Mouse (Mus musculus): ENCODE measurements at regions not wholly inside any gene's neighbourhood (a gene's known extent, or its start where the extent isn't known, plus 50 kb on each side); places are given as distances from the start of the nearest gene placed in this dataset.
"Not testable (repeated sequence)": the region's sequence is repeated elsewhere in the genome, so short reads cannot be mapped to it uniquely, and the experiment has no call there.

DNA sequence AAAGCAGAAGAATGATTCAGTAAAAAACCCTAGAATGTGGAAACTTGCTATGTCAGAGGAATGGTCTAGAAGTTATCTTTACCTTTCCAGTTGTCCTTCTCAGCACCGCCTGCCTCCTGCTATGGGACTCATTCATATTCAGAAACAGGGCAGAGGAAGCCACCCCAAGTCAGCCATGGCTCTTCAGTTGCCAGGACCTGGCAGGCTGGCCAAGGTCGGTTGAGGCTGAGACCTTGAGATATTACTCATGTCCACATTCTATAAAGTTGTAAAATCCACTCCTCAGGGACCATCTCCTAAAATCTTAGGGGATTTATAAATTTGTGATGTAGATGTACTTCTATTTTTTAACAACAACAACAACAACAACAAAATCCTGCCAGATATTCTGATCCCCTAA, 580.7 kb upstream of the Klhl29 start:
- DNase-seq (ENCODE audit: low spot score): no peak

DNA sequence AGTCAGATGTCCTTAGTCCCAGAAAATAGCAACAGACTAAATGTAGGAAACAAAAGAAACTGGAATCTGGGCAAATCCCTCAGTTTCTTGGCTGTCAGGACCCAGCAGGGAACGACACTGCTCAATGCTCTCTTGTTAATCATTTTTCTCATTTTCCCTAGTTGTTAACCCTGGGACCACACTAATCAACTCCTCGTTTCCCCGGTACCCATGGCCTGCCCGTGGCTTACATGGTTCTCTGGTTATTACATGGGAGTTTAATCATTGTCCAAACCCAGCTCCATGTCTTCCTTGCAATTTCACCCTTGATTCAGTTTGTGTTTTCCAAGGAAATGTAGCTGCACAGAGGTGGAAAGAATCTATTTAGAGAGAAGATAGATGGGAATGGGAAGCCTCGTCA, 580.1 kb upstream of the Klhl29 start:
- no peak for DNase-seq (ENCODE audit: low spot score)

DNA sequence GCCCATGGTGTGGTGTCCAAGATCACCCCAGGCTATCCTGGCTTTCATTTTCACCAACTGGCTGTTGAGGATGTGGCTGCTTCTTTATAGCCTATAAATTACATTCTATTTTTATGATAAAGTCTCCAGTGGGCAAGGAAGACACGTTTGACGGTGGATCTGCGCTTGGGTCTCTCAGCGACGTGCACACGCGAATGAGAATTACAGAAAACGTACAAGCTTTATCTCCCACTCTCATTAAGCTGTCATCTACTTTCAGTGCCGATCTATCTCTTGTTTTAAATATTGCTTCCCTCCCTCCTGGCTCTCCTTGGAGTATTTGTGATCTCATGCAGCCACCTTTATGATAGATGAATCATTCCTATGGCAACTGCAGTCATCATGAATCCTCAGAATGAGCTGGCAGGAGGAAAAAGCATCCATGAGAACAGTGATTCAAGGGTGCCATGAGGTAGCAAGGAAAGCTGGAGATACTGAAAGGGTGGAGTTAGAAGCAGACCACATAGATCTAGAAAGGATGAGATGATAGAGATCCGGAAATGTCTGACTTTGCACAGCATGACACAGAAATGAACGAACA, 568.0 kb upstream of the Klhl29 start:
- no peak for DNase-seq (ENCODE audit: low spot score)

DNA sequence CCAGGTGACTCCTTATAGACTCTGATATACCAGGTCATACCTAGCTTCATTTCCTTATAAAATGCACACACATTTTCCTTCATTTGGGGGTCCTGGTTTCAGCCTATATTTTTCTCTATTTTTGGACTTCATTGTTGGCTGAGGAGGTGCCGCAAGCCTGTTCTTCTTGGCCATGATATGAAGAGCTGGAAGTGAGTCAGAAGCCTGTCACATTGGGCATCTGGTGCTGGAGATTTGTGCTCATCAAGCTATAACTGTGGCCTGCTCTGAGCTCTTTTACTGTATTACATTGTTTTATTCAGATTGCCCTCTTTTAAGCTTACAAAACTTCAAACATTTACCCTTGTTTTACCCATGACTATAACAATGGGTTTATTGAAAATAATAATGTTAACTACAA, 545.8 kb upstream of the Klhl29 start:
- DNase-seq (ENCODE audit: low spot score): no peak

DNA sequence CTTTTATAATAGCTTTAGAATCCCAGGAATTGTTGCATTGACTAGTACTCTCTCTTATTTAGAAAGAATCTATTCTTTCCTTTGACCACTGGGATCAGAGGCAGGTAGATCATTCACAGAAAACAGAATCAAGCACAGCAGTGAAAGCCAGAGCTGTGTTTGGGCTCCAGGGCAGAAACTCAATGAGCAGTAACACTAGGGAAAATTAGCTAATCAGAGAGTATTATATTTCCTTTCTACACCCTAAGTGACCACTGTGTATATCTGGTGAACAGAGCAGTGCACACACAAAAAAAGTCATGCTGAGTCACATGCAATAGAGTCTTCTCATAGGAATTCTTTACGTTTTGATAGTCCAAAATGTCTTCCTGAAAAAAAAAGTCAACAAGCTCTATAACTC, 542.5 kb upstream of the Klhl29 start:
- DNase-seq (ENCODE audit: low spot score): no peak

DNA sequence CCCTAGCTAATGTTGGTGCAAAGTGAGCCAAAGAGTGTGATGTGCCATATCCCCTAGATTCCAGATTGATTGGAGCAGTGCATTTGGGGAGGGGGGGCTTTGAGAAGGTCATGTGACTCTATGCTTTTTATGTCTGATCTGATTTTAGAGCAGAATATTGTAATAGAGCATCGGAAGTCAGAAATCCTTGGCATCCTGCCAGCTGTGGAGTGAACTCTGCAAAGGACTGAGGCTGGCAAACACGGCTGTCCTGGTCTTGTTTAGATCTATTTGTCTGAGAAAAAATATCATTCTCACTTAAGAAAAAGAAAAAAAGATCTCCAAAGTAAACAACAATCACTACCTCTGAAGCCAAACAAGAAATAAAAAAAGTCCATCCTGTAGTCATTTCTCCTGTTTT, 530.8 kb upstream of the Klhl29 start:
- DNase-seq (ENCODE audit: low spot score): no peak

DNA sequence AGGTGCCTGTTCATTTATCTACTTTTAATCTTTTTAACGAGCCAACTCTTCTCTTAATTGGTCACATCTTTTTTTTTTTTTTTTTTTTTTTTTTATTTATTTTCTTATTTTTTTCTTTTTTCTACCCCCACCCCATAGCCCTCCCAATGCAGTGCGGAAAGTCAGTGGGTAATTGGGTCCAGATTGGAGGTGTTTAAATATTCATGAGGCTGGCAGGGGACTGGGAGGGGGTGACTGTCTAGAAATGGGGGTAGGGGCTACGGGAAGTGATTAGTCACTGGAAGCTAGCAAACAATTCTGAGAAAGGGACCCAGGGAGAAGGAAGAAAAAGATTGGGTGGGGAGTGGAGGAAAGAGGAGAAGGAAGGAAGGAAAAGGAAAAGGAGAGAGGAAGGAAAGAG, 516.3 kb upstream of the Klhl29 start:
- DNase-seq (ENCODE audit: low spot score): not testable (repeated sequence)

DNA sequence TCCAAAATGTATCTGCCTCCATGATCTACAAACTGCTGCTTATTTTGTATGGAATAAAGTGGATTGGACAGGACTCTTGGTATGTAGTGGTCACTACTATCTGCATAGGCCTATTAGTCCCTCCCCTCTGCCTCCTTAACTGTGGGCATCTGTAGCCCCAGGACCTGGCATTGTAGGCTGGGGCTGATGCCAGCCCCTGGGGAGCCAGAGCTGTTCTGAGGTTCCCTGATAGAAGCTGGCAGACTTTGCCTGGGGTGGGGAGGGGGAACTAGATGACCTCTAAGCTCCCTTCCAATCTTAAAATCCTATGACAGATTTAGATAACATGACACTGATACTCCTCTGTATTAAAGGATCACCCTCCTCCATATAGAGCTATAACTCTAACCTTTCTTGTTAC, 491.2 kb upstream of the Klhl29 start:
- no peak for DNase-seq (ENCODE audit: low spot score)

DNA sequence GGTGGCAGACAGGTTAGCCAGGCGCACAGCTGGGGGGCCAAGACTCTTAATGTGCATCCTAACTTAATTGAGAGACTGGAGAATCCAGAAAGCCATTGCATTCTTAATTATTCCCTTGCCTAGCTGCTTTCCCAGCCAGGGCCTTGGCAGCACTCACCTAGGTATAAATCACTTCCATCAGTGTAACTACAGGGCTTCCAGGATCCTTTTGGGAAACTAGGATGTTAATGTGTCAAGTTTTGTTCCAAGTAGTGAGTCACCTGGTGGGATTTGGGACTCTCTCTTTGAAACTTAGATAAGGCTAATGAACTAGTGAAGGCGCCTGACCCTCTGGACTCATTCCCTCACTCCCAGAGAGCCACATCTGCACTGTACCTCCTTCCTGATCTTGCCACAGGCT, 484.3 kb upstream of the Klhl29 start:
- peak; percentile 13 for DNase-seq (ENCODE audit: low spot score)

DNA sequence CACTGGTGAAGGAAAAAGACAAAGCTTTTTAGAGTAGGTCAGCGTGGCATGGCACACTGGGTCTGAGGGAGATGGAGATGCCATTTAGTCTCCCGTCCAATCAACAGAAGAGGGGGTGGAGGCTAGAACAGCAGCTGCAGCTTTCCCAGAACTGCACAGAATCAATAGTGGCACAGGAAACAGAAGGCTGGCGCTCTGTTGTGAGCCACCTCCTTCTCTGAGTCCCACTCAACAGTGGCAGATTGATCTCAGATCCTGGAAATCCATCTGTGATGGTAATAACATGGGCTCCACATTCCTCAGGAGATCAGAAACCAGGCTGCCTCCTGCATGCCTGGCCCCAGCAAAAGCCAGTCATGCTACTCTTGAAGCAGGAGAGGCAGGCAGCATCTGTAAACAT, 480.9 kb upstream of the Klhl29 start:
- no peak for DNase-seq (ENCODE audit: low spot score)

DNA sequence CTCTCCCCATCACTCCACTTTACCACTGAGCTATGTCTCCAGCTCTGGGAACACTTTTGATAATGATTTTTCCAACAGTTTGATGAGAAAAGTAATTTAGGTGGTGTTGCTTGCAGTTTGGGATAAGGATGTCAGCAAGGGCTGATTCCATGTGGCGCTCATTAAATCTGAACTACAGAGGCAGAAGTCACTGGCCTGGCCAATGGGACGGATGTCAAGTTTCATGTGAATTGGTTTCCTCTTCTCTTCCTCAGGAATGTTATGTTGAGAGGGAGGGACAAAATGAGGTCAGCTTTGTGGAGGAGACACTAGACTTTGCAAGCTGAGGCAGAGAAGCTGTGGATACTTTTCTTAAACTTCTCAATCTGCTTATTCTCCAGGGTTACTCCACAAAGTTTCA, 434.9 kb upstream of the Klhl29 start:
- DNase-seq (ENCODE audit: low spot score): no peak

DNA sequence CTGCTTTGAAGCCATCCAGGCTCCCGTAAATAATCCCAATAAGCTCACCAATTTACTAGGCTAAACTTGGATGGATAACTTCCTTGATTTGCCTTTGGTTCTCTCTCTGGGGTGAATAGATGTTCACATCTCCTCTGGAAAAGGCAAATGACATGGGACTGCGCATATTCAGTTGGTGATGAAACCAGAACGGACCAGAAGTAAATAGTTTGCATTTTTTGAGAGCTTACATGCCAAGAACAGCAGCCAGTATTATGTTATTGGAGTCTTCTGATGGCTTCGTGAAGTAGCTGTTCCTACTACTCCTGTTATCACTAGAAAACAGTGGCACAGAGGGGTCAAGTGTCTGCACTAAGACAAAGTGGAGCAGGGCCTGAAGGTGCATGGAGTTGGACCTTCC, 434.5 kb upstream of the Klhl29 start:
- DNase-seq (ENCODE audit: low spot score): no peak

DNA sequence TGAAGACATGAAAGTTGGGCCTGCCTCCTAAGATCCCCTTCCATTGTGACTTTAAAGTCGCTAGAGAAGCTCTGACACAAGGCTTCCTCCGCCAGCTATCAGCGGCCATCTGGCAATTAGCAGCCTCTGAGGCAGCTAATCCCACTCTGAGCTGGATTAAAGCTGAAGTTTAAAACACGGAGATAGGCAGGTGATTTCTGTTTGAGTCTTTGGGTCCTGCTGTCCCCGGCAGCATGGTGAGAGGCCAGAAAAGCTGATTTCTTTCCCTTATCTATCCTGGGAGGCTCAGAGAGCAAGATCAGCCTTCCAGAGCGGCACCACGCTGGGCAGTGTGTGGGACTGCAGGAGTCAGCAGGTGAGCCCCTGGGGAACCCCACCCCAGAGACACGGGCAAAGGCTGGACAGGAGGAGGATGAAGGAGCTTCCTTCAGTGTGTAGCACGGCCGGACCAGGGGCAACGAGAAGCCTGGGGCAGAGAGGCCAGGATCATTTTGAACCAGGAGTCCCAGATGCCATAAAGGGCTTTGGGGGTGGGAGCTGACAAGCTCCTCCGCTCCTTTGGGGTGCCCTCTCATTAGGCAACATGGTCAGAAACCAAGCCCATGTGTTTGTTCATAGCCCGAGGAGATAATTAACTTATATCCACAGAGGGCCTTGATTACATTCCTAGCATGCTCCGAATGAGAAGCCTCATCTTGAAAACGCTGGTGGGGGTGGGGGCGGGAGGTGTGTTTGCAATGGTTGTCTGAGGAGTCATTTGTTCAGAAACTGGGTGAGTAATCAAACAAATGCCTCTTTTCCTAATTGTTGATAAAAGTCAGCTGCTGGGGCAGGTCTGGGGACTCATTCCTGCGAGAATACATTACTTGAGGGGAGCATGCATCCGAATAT, 432.8 kb upstream of the Klhl29 start:
- no peak for DNase-seq (ENCODE audit: low spot score)

DNA sequence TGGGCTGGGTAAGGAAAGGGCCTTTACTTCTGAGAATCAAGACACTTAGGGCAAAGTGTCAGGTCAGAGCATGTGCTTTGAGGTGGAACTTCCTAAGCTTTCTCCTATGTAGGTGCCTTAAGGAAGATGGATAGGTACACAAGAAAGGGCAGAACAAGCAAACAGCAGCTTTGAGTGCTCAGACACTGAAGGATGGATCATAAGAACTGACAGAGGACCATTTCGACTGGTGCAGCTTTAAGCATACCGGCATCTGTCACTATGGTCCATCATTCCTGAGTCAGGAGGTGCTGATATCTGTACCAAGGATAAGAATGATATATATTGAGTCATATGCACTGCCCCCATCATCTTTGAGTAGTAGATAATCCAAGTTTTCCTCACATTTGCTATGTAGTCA, 430.2 kb upstream of the Klhl29 start:
- no peak for DNase-seq (ENCODE audit: low spot score)

DNA sequence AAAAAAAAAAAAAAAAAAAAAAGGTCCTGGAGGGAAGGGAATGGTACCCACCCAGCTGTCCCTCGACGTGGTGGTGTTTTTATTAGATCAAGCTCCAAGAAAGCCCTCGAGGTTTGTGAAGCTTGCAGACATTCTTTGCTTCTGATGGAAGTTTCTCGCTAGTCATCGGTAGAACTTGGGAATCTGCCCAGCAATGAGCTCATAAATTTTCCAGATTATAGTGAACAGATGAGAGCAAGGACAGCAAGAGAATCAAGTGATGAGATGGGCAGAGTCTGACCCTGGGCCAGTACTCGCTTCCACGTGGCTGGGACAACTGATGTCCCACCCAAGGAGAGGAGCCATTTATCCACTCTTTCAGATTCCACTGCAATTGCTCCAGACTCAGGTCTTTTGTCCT, 417.6 kb upstream of the Klhl29 start:
- peak; percentile 68 for DNase-seq (ENCODE audit: low spot score)

DNA sequence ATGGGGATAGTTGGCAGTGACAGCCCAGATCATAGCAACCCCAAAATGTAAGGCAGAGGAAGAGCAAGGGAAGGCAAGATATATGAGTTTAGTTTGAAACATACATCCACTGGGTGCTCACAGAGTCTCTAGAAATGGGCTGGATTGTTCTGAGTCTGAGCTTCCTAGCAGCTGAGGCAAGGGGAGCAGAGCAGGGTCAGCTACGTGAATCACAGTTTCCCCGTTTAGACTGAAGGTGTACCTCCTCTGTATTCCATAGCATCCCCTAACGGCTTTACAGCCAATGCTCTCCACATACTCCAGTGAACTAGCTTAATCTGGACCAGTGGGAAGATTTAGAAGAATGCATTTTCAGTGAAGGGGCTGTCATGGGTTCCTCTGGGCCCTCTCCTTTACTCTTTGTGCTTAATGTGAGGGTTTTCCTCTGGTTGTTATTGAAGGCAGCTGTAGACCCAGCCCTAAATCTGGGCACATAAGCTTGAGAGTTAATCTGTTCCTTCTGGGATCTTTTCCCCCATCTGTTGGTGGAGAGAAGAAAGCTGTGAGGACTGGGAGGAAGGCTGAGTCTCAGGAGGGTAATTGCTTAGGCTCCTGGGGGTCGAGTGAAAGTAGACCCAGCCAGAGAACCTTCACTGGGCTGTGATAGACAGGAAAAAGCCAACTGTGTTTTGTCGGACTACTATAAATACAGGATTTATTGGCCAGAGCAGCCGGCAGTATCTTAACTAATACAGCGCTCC, 411.8 kb upstream of the Klhl29 start:
- DNase-seq (ENCODE audit: low spot score): no peak

DNA sequence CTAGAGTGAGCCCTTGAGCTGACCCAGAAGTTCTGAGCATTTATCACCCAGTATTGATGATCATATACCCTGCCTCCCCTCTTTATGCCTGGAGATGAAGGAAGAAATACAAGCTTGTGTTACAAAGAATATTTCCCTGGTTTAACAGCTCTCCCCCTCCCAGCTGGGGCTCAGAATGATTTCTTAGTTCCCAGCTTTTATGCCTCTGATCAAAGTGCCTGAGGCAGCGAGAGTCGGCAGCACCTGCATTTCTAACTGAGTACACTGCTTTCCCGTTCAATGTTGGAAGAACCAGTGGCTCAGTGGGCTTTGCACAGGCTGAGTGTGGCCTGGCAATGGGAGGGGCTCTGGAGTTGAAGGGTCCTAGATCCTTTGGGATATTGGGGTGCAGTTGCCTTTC, 405.8 kb upstream of the Klhl29 start:
- DNase-seq (ENCODE audit: low spot score): no peak

DNA sequence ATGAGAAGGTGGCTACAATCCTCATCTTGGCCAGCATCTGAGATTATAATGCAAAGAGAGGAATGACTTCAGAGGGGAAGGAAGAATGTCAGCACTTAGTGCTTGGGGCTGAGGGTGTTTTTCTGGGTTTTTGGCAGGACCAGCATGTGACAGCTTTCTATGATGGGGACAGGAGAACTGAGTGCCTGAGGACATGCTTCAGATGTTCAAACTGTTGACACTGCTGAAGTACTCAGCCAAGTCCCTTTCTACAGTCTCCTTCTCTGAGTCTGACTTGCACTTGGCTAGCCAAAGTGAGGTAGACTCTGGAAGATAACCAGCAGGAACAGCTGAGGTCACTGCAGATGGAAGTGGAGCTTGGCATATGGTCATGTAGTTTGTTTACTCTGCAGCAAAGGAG, 402.1 kb upstream of the Klhl29 start:
- no peak for DNase-seq (ENCODE audit: low spot score)

DNA sequence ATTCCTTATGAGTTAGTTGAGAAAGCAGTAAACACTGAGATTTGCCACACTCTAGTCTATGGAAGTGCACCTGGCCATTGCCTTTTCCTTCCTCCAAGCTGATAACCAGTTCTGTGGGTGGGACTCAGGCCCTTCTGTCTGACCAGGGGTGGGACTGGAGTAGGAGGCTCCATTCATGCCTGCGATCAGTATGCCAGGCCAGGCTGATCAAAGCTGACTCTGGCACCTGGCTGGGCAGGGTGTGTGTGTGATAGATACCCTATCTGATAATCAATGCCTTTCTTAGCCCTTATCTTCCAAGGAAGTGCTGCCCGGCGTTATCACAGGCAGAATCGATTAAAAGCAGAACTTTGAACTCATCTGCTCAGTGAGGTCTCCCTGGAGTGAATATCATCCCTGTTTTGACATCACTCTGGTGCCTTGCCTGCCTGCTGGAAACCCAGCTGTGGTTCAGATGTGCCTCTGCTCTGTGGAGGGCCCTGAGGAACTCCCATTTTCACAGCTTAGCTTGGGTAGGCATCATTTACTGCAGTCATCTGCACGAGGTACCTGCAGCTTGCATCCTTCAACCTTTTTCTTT, 396.0 kb upstream of the Klhl29 start:
- no peak for DNase-seq (ENCODE audit: low spot score)

DNA sequence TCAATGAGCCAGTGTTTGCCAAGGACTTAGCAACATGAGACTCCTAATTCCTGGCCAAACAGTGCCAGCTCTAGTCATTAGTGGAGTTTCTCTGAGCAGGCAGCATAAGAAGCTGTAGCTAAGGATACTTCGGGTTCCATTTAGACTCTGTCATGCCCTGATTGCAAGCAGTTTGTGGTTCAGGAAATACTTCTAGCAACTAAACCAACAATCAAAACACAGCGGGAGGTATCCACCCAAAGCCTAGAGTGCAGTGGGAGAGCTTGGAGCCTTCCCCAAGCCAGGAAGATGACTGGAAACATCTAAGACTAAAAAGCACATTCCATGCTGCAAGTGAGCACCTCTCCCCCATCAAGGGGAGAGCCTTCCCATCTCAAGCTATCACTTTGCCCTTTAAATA, 395.0 kb upstream of the Klhl29 start:
- DNase-seq (ENCODE audit: low spot score): no peak

DNA sequence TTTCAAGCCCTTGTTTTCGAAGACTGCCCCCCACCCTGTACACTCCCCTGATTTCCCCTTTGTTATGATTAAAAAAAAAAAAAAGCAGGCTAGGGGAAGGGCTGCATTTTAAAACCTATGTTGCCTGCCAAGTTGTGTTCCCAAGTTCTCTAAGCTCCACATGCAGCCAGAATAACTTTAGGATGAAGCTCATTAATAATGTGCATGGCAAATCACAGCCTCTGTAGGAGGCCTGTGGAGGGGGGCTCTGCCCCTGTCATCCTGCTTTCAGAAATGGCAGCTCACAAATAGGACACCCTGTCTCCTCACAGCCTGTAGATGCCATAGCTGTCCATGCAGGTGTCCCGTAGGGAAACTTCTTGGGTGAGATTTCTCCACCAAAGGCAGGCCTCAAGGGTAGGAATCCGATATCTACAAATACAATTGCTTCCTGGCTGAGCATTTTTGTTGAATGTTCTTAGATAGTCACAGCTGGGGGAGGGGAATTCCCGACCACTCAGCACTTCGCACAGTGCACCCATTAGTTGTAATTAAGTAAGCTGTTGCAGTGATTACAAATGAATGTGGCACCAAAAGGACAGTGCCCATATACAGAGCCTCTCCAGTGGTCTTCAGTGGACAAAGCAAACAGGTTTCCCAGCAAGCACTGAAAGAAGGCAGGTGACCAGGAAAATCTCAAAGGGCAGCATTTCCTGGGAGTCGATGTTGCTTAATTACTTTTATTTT, 389.1 kb upstream of the Klhl29 start:
- DNase-seq (ENCODE audit: low spot score): no peak

DNA sequence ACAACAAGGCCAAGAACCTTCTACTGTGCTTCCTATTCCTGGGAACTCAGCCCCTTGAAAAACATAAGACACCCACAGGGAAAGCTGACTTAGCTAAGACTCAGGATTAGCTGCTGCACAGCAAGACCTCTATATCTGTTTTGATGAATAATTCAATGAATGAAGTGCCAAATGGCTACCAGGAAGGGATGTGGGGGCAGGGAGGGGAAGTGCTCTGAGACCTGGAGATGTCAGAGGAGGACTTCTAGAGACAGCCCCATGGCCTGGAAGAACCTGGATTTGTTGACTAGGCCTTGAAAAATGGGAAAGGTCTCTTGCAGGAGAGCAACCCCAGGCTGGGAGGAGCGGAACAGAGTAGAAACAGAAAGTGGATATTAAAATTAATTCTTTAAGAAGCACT, 388.5 kb upstream of the Klhl29 start:
- no peak for DNase-seq (ENCODE audit: low spot score)
